Mouse (Mus musculus): Measurements from ENCODE around the gene Crybb2.

Crybb2 gene

DNA sequence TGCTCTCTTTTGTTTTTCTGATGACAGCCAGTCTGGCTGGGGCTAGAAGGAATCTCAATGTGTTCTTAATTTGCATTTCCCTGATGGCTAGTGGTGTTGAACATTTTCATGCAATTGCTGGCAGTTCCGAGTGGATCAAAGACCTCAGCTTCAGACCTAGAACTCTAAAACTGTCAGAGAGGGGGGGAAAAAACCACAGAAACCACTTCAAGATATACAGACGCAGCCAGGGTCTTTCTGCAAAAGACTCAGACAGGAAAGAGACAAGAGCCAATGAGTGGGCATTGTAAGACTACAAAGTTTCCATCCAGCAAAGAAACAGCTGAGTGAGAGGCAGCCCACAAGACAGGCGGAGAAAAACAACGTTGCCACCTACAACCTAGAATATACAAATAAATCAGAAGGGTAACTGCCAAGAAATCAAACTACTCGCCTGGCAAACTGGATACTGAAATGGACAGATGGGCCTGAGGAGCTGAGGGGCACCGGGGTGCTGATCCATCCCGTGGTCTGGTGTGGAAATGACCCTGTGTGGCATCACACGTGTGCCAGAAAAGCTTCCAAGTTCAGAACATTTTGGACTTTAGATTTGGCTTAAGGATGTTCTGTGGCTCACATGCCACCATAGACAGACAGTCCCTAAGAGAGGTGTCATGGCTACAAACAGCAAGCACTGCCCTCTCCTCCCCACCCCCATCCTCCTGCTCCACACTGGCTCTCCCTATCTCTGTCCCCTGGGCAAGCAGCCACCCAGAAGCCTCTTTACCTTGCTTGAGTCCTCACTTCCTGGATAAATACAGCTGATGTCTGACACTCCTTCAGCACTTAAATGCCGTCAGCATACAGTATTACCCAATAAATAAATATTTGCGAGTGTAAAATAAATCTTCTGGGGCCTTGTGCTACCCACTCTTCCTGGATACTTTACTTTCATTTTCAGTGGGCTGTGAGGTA, 34.5 kb downstream of the Crybb2 start:
- peak; percentile 9 to 13 for DNase-seq (ENCODE audit: low spot score in 2 of 2)

DNA sequence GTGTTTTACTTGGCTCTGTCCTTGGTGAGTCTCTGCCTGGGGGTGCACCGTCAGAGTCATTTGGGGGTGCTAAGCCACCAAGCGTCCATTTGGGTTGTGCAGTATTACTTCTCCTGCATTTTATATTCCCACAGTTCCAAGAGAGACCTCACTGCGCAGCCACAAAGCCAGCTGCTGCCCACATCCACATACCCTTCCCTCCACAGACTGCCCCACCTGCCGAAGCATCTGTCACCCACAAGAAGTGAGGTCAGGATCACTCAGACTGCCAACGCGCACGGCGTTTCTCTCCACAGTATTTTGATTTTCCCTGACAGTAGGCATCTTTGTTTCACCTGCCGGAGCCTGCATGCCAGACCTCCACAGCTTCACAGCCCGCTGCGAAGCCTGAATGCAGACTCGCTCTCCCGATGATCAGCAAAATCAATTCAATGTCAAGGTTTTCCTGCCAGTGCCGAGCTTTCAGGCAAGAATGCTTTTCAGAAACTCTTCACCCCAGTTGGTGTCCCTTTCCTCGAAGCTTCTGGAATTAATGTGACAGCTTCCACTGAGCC, 38.6 kb downstream of the Crybb2 start:
- DNase-seq (ENCODE audit: low spot score in 2 of 2): no peak

DNA sequence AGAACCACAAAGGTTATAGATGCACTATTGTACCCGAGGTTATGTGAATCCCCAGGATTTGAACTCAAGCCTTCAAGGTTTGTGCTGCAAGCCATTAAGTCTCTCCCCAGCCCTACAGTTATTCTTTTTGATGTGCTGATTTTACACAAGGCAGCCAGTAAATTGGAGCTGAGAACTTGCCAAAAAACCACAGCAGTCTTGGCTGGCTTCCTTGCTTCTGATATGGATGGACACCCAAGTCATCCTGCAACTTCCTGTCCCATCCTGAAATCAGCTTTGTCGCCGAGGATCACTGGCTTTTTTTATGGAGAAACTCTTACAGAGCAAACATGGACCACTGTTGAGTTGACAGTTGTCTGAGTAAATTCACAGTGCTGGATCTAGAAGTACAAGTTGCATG, 39.8 kb downstream of the Crybb2 start:
- DNase-seq (ENCODE audit: low spot score in 2 of 2): no peak

DNA sequence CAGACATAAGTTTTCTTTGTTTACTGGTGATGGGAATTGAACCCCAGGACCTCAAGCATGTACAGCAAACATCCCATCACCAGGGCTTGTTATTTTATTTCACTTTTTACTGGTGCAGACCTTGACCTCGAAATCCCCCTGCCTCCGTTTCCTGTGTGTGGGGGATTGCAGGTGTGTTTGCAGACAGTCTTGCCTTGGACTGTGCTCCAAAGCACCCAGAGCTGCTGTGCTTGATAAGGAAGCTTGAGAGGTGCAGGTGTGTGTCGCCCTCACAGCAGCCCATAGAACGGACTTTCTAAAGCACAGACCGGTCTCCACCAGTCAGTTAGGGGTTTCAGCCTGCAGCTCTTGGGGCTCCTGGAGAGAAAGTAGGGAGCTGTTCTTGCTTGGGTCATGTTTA, 43.2 kb downstream of the Crybb2 start:
- DNase-seq (ENCODE audit: low spot score in 2 of 2): no peak

DNA sequence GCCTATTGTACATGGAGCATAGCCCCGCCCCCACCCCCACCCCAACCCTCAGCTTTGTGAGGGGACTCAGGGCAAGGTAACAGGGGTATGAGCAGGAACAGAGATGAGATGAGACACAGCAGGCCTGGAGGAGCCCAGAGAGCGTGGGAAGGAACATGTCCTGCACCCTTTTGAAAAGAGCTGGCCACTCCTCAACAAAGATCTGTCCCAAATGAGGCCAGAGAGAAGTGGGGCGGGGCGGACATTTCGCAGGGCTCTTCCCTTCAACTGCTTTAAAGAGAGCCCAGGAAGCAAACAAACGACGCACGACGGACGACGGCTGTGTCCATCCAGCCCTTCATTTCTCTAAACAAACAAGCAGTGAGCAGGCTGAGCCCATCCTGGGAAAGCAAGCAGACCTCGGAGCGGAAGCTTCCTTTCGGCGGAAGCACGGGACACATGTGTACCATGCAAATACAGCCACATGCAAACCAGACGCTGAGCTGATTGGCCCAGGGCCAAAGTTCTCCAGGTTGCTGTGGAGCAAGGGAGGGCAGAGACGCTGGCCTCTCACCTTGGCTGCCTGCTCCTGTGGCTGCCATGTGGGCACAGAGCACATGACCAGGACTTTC, 45.7 kb downstream of the Crybb2 start:
- DNase-seq (ENCODE audit: low spot score in 2 of 2): peak; percentile 22 to 45

DNA sequence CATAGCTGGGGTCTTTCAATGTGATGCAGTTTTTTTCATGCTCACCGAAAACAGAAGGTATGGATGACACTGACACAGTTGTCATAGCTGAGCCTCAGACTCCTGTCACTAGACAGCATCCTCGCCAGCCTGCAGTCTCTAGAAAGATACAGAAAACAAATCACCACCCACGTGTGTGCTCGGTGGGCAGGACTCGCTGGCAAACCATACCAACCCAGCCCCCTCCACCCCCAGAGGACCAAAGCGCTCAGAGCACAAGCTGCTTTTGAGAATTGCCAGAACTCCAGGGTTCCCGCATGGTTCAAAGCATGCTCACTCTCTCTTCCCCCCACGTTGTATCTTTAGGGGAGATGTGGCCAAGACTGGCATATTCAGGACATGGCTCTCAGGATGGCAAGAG, 51.7 kb downstream of the Crybb2 start:
- DNase-seq (ENCODE audit: low spot score in 2 of 2): no peak

DNA sequence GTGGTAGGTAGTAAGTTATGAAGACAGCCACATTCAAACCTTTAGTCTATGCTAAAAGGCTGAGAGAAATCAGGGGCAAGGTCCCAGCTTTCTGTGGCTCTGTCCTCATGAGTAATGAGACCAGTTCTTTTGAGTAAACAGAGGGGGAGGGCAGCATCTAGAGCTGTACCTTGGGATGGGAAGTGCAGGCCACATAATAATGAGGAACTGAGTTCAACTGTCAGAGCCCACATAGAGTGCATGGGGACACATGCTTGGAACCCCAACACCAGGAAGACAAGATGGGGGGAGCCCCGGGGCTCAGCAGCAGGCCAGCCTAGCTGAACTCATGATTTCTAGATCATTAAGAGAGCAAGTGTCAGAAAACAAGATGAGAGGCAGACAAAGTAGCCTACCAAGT, 52.9 kb downstream of the Crybb2 start:
- DNase-seq (ENCODE audit: low spot score in 2 of 2): peak; percentile 23 to 31

DNA sequence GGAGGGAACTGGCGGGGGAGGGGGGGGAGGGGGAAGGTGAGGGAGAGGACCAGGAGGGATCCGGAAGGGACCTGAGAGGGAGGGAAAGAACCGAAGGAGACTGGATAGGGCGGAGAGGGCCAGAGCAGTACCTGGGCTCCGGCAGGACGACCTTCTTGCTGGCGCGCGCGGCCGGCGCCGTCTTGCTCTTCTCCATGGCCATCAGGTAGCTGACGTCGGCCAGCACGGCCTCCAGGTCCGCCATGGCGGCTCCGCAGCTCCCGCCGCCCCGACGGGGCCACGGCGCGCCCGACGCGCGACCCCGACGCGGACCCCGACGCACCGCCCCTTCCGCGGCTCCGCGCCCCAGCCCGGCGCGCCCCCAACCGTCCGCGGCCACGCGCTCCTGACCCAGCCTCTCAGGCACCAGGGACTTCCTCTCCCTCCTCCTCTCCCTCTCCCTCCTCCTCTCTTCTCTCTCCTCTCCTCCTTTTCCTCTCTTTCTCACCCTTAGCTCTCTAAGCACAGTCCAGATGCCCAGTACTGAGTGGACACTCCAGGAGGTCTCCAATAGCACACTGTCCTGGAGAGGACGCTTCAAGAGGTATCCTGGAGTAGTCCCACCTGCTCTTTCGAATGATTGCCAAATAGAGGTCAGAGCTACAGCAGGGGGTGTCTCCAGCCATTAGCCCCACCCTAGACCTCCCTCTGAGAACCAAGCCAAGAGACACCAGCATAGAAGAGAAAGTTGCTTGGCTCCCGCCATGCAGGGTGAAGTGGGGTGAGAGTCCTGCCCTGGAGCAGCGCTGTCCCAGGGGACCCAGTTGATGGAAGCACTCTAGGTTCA, 54.5 kb downstream of the Crybb2 start, which contains the start of gene Grk3:
Gene Grk3 (minus strand): TSS at position 556 of the 826 bp plus-strand sequence.
- DNase-seq (ENCODE audit: low spot score in 2 of 2): peak; percentile 54 to 57

DNA sequence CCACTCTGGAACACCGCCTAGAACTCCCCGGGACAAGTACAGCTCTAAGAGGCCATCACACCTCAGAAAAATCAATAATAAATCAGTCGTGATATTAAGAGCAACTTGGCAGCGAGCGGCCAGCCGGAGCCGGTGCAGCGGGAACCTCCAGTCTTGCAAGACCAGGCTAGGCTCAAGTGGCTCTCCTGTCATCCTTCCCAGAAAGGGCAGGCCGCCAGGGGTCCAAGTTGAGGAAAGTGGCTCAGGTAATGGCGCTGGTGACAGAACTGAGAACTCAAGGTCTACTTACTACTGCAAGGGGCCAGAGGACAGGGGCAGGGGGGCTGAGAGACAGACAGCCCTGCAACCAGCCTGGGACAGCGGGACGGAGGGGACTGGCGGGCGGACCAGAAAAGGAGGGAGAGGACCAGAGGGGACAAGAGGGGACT, 55.1 kb downstream of the Crybb2 start:
- no peak for DNase-seq (ENCODE audit: low spot score in 2 of 2)

DNA sequence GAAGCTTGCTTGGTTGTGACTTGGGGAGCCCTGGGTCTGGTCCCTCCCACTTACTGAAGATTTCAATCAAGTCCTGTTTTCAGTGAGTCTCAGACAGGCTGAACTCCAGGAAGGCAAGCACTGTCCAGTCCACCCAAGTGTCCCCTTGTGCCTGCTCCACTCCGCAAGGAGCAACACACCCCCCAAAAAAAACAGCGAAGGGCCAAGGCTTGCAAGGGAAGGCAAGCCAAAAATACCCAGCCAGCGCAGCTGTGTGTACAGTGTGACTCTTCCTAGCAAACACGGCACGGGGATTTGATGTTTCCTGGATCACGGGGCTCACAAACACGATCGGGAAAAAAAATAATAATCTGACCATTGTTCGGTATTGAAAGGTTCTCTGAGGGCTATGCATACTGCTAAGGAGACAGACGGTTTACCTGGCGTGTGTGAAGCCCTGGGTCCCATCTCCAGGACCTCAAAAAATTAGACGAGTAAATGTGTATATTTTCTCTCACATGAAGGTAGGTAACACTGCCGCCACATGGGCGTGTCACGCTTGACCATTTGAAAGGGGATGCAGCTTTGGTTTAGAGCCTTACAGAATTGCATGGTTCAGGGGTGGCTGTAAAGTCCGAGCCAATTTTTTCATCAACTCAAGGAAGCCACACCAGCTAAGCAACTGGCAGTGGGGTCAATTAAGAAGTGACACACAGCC, 55.7 kb downstream of the Crybb2 start:
- DNase-seq (ENCODE audit: low spot score in 2 of 2): no peak

DNA sequence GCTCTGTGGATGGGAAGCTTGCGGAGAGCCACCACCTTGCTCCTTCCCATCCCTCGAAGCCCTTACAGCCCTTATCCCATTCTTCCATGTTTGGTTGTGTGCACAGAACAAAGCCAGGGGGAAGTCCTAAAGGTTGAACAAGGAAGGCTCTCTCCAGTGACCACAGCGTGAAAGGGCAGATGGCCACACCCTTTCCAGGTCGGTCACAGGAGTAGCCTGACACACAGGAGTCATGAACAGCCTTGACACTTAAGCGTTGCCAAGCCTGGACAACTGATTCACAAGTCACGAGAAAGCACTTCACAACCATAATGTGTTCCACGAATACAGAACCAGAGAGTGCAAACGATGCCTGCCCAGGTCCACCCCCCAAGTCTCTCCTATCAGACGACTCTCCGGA, 58.0 kb downstream of the Crybb2 start:
- no peak for DNase-seq (ENCODE audit: low spot score in 2 of 2)

DNA sequence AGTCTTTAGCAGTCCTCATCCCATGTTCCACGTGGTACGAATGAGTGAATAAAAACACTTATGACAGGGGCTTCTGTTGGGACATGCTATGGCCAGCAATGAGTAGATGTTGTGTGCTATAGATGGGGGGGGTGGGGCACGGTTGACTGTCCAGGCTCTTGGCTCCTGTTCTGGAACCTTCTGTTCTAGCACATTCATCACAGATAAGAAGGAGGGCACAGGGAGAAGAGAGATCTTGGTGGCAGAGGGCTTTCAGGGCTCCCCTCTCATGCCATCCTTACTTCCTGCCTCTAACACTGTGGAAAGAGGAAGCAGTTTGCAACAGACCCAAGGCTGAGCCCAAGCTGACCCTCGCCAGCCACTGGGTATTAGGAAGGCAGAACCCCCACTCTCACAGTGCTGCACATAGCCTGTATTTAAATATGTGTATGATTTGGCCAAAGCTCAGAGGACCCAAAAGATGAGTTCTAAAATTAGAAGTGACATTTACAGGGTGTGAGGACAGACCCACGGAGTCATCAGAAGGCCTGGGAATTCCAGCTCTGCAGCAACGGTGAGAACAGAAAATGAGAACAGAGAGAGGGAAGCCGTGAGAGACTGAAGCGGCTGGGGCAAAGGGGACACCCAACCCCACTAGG, 60.6 kb downstream of the Crybb2 start:
- no peak for DNase-seq (ENCODE audit: low spot score in 2 of 2)

DNA sequence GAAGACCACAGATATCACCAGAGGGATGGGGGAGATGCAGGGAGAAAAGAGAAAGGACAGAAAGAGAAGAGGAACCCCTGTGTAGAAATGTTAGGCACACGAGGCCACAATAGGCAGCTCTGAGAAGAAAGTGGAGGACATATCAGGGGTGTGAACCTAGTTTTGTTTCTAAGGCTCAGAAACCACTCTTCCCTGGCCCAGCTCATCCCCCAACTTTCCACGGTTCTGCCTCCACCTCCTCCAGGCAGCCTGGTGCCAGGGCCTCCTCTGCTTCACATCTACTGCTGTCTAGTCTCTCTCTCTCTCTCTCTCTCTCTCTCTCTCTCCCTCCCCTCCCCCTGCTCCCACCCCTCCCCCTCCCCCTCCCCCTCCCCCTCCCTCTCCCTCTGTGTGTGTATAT, 61.4 kb downstream of the Crybb2 start:
- no peak for DNase-seq (ENCODE audit: low spot score in 2 of 2)

Measured in spleen, postnatal 36 days (tissue).